Mouse (Mus musculus) stomach, embryonic 15.5 days (tissue): Measurements from ENCODE around the gene H2-M10.4. TPM values are rescaled to one million over a fixed set of nuclear protein-coding genes. Genes with fewer than 3 reads are reported as not detected.

Experiments
- polyA plus RNA-seq: library from polyadenylated mRNA; unstranded; fragments of >200 nt; fragmentation: Nextera tagmentation; extraction: Ambion mirVana; gene quantifications from 2 replicates; pipeline ENCODE4 v1.2.1, GENCODE M21; 2015

Gene H2-M10.4
- polyA plus RNA-seq, 1 experiment from 2014 or later, result not detected

Other genes starting within 250 kb of the H2-M10.4 start
- 116 and 124 TPM in 2 replicates for gene Rpp21, start 204.3 kb downstream of the H2-M10.4 start, polyA plus RNA-seq
- gene Trim39, start 190.1 kb downstream of the H2-M10.4 start, polyA plus RNA-seq, result 16.4 and 17.3 TPM in 2 replicates
- not detected in 2 replicates for gene H2-M10.2, start 175.8 kb downstream of the H2-M10.4 start, polyA plus RNA-seq
- gene H2-M10.1, start 136.2 kb downstream of the H2-M10.4 start, polyA plus RNA-seq, result not detected in 2 replicates
- not detected in 2 replicates for gene H2-M10.3, start 93.9 kb downstream of the H2-M10.4 start, polyA plus RNA-seq
- gene H2-M11, start 84.7 kb upstream of the H2-M10.4 start, polyA plus RNA-seq, result not detected in 2 replicates
- gene H2-M9, start 180.3 kb upstream of the H2-M10.4 start, polyA plus RNA-seq, result not detected in 2 replicates
- not detected in 2 replicates for gene H2-M1, start 209.9 kb upstream of the H2-M10.4 start, polyA plus RNA-seq